Mouse (Mus musculus) CD4-positive, CD25-positive, alpha-beta regulatory T cell, adult 2 months (primary cell): Measurements from ENCODE around the gene Klhl18.
"Not testable (repeated sequence)": the region's sequence is repeated elsewhere in the genome, so short reads cannot be mapped to it uniquely, and the experiment has no call there.

Experiments used
- DNase-seq: peaks from one replicate; pipeline ENCODE4 v3.0.0-alpha.2; 2012; ENCODE audit warnings: low read depth, low spot score

The Klhl18 gene

GRCm38 (mm10) chr9:110431241-110431640 is 45.3 kb downstream of the Klhl18 start:
- DNase-seq, result no peak

GRCm38 (mm10) chr9:110419511-110420112 is 56.9 kb downstream of the Klhl18 start, which contains the start of gene Ngp:
Gene Ngp (plus strand): TSS chr9:110419747.
- DNase-seq, result no peak

DNA sequence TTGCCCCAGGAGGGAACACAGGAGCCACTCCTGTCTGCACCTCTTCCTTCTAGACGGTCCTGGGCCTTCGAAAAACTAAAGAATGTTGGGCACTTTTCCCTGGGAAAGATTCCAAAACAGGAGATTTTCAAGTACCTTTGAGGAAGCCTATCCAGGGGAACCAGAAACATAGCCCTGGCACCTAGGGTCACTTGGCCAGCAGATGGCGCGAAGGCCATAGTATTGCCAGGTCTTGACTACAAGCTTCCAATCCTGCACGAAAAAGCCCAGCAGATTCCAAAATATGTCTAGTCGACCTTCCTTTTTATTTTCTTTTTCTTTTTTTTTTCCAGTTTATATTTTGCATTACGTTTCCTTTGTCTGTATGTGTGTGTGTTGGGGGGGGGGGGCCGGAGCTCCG is 62.7 kb downstream of the Klhl18 start:
- peak; percentile 22 for DNase-seq

DNA sequence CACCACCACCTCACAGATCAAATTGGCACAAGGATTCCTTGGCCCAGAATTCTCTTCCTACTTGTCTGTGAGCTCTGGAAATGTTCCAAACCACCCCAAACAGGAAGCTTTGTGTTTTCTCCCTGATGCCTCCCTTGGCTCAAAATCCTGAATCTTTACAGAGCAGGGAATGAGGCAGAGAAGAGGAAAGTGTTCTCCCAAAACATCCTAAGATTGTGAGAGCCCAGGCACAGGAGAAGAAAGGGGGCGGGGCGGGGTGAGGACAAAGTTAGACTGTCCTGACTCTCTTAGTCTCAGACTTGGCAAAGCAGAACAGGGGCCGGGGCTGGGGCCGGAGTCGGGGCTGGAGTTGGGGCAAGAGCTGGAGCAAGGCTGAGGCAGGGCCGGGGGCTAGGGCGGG is 63.6 kb downstream of the Klhl18 start:
- DNase-seq, result no peak

- DNase-seq, result peak; percentile 90
Observed at GRCm38 (mm10) chr9:110410908-110411887, 65.3 kb downstream of the Klhl18 start.

GRCm38 (mm10) chr9:110408099-110408773 is 68.3 kb downstream of the Klhl18 start, which contains the start of gene Ptpn23:
Gene Ptpn23 (minus strand): TSS chr9:110408213.
- DNase-seq, result peak; percentile 97

GRCm38 (mm10) chr9:110407311-110408098 is 69.0 kb downstream of the Klhl18 start:
- DNase-seq, result peak; percentile 56

GRCm38 (mm10) chr9:110403240-110403639 is 73.3 kb downstream of the Klhl18 start:
- DNase-seq, result not testable (repeated sequence)

DNA sequence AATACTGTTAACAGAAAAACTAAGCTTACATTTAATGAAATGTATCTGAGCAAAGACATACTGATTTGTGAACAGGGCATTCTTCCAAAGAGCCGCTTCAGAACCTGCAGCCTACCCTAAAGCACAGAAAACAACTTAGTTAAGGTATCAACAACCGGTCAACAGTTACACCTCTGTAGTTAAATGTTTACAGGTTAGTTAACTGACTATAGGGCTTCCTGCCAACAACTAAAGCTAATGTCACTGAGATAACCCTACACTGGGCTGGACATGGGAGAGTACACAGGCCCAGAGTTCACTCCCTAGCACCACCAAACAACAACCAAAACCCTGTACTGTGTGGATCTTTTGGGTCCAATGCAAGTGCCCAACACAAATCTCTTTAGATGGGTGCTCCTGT is 73.8 kb downstream of the Klhl18 start:
- DNase-seq, result no peak

- DNase-seq, result no peak
Observed at GRCm38 (mm10) chr9:110400650-110401049, 75.8 kb downstream of the Klhl18 start.

DNA sequence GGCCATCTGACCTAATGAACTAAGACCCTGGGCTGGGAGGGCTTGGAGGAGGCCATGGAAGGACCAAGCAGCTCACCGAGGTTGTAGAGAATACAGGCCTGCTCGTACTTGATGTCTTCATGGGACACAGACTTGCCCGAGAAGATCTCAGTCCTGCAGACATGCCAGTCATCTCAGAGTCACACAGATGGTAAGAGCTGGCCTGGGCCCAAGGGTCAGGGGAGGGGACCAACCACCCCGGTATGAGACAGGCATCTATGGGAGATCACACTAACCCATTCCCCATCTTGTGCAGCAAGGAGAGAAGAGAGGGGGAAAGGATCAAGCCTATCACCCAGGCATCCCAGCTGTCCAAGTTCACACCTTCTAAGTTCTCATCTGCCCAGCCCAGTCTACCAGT is 83.2 kb downstream of the Klhl18 start:
- no peak for DNase-seq

DNA sequence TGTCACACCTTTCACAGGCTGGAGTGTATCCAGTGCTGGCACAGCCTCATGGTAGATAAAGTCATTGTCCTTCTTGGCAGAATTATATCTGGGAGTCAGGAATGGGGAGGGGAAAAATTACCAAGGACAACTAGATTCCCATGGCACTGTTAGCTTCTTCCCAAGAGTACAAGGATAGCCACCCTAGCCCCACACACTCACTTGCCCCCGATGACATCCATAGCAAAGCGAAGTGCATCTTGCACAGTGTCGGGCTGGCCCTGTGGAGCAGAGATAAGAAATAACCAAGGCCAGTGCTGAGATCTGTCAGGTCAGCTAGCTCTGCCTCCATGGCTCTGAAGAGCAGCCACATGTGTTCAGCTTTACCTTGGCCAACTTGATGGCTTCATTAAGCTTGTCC is 85.7 kb downstream of the Klhl18 start:
- no peak for DNase-seq

DNA sequence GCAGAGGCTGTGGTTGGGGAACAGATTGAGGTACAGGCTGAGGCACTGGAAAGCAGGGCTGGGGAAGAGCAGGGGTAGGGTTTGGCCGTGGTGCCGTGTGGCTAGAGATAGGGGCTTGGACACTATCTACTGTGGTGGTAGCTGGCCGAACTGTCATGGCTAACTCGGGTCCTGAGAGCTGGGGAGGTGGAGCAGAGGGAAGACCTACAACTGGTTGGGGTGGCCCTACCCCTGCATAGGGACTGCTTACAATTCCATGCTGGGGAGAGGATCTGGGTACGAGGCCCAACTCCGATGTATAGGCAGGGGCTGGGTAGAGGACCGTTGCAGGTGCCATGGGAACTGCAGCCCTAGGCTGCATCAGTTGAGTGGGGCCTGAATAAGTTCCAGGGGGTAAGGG is 88.5 kb downstream of the Klhl18 start:
- no peak for DNase-seq

GRCm38 (mm10) chr9:110384369-110384929 is 92.0 kb downstream of the Klhl18 start:
- no peak for DNase-seq

DNA sequence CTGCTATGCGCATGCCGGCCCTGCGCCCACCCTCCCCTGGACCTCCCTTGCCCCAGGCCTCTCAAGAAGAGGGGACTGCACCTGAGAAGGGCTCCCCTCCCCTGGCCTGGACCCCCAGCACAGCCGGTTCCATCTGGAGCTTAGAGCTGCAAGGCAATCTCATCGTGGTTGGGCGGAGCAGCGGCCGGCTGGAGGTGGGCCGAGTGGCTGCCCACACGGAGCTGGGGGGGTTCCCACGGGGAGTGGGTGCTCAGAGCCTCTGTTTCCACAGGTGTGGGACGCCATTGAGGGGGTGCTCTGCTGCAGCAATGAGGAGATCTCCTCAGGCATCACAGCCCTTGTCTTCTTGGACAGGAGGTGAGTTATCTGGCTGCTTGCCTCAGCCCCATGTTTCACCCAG is 95.2 kb downstream of the Klhl18 start:
- DNase-seq, result no peak

DNA sequence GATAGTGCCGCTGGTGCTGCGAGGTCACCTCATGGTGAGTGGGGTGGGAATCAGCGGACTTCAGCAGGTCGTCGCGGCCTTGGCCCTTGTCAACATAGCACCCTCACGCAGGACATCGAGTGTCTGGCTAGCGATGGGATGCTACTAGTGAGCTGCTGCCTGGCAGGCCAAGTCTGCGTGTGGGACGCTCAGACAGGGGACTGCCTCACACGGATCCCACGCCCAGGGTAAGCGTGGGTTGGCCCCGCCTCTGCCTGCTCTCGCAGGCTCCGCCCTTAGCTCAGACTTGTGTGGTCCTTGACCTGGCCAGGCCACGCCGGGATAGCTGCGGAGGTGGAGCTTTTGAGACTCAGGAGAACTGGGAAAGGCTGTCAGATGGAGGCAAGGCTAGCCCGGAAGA is 95.8 kb downstream of the Klhl18 start:
- DNase-seq, result no peak

DNA sequence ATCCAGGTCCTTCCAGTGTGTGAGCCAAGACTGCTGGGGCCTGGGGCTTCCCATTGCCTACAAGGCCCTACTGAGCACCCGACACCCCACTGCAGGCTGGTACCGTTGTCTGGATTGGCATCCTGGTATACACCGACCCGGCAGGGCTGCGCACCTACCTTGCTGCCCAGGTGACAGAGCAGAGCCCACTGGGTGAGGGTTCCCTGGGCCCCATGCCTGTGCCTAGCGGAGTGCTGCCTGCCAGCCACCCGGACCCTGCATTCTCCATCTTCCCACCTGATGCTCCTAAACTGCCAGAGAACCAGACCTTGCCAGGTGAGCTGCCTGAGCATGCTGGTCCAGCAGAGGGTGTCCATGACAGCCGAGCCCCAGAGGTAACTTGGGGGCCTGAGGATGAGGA is 97.1 kb downstream of the Klhl18 start:
- DNase-seq, result no peak

- DNase-seq, result not testable (repeated sequence)
Observed at GRCm38 (mm10) chr9:110377655-110378054, 98.8 kb downstream of the Klhl18 start.
